Mouse (Mus musculus): ENCODE results near the gene Edil3. TPM values are rescaled to one million over a fixed set of nuclear protein-coding genes. Genes with fewer than 3 reads are reported as not detected.

Gene Edil3
- polyA plus RNA-seq, 1 experiment from 2014 or later: 2.7 TPM

DNA sequence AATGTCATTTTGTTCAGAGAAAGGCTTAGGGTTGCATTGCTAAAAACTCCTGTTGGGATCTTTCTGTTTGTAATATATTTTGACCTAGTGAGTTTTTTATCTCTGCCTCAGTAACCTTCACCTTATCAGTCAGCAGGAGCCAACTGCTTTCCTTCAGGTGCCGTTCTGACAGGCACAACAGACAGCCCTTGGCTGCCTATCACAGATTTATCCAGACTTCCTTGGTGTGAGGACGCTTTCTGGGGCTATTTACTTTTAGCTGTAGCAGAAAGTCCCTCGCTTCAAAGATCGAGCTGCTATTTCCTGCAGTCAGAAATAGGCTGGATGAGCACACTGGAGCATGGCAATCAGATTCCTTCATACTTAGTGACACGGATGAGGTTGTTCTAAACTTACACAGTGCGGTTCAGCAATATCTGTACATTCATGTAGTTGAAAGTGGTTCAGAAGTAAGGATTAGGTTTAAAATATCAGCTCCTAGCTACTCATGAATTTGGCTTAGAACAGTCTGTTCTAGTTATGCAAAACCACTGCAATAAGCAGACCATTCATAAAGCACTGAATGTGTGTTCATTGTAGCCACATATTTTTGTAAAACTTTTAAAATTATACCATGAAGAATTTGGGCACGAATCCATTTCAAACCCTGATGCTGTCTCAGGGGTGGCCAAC is 514.8 kb downstream of the Edil3 start:
- H3K9me3 ChIP-seq (ENCODE audit: control insufficient read depth, low read length): no peaks in the 10 kb centered on the region
- no peaks in the 10 kb centered on the region for H3K36me3 ChIP-seq (ENCODE audit: control insufficient read depth, insufficient read depth, low read length)
- 30% methylated on average over 7 of the region's 7 CpGs for WGBS
- H3K4me3 ChIP-seq (ENCODE audit: low read depth, low read length): no peak overlapping the region
- no peak overlapping the region for H3K9ac ChIP-seq (ENCODE audit: low read depth, low read length)
- H3K4me2 ChIP-seq: no peak overlapping the region
- no peak overlapping the region for H3K27ac ChIP-seq (ENCODE audit: low read depth, low read length)
- H3K4me1 ChIP-seq (replicated peaks; ENCODE audit: control insufficient read depth, insufficient read depth, low read length): no peaks in the 10 kb centered on the region
- ATAC-seq (replicated peaks; ENCODE audit: low FRiP score) (no peak), DNase-seq (ENCODE audit: low spot score) (no peak)
- H3K27me3 ChIP-seq (replicated peaks; ENCODE audit: control insufficient read depth, insufficient read depth, low read length): no peaks in the 10 kb centered on the region

DNA sequence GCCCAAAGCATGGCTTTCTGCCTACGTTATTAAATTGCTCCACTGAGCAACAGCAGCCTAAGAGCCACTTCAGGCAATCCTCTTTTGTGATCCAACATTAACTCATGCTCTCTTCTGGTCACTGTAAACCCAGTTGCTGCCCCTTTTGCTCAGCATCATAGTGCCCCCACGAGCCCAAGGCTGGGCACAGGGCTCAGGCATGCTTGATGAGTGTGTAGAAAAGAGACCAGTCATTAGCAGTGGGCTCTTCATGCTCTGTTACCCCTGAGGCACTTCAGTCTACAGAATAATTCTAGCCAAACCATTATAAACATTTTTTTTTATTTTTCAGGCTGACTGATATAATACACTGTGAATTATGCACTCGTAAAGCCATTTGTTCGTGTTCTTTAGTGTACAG is 517.8 kb downstream of the Edil3 start:
- Histone ChIP-seq H3K27me3 (replicated peaks; ENCODE audit: control insufficient read depth, insufficient read depth, low read length) (no peaks in the 10 kb centered on the region), H3K9ac (ENCODE audit: low read depth, low read length) (no peak overlapping the region), H3K36me3 (ENCODE audit: control insufficient read depth, insufficient read depth, low read length) (no peaks in the 10 kb centered on the region), H3K4me1 (replicated peaks; ENCODE audit: control insufficient read depth, insufficient read depth, low read length) (no peaks in the 10 kb centered on the region), H3K27ac (ENCODE audit: low read depth, low read length) (no peak overlapping the region), H3K4me2 (no peak overlapping the region), H3K9me3 (ENCODE audit: control insufficient read depth, low read length) (no peaks in the 10 kb centered on the region), H3K4me3 (ENCODE audit: low read depth, low read length) (no peak overlapping the region)
- 85% methylated on average over 4 of the region's 4 CpGs for WGBS
- DNase-seq (ENCODE audit: low spot score) (no peak), ATAC-seq (replicated peaks; ENCODE audit: low FRiP score) (no peak)

DNA sequence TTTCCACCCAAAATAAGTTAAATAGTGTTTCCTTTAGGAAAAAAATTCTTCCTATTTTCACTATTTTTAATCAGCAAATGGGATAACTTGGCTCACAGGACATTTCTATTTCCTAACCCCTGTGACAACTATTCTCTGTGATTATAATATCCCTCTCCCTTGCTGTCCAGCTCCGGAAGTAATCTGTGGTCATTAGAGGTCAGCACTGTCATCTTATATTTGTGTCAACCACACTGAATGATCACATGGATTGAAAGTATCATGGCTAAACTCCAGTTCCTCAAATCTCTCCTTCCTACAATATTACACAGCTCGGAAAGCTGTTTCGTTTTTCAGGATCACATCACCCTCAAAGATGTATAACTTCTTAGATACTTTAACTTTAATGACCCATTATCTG is 518.5 kb downstream of the Edil3 start:
- ATAC-seq (replicated peaks; ENCODE audit: low FRiP score) (no peak), DNase-seq (ENCODE audit: low spot score) (no peak)
- H3K4me2 ChIP-seq: no peak overlapping the region
- H3K4me1 ChIP-seq (replicated peaks; ENCODE audit: control insufficient read depth, insufficient read depth, low read length): no peaks in the 10 kb centered on the region
- H3K27me3 ChIP-seq (replicated peaks; ENCODE audit: control insufficient read depth, insufficient read depth, low read length): no peaks in the 10 kb centered on the region
- H3K4me3 ChIP-seq (ENCODE audit: low read depth, low read length): no peak overlapping the region
- no peaks in the 10 kb centered on the region for H3K36me3 ChIP-seq (ENCODE audit: control insufficient read depth, insufficient read depth, low read length)
- WGBS: 83% methylated on average over 3 of the region's 3 CpGs
- H3K9ac ChIP-seq (ENCODE audit: low read depth, low read length): no peak overlapping the region
- H3K27ac ChIP-seq (ENCODE audit: low read depth, low read length): no peak overlapping the region
- no peaks in the 10 kb centered on the region for H3K9me3 ChIP-seq (ENCODE audit: control insufficient read depth, low read length)

GRCm38 (mm10) chr13:89355234-89355633 is 534.0 kb downstream of the Edil3 start:
- Histone ChIP-seq H3K4me3 (ENCODE audit: low read depth, low read length) (no peak overlapping the region), H3K27ac (ENCODE audit: low read depth, low read length) (no peak overlapping the region), H3K27me3 (replicated peaks; ENCODE audit: control insufficient read depth, insufficient read depth, low read length) (no peaks in the 10 kb centered on the region), H3K4me2 (no peak overlapping the region), H3K9me3 (ENCODE audit: control insufficient read depth, low read length) (no peaks in the 10 kb centered on the region), H3K36me3 (ENCODE audit: control insufficient read depth, insufficient read depth, low read length) (no peaks in the 10 kb centered on the region), H3K4me1 (replicated peaks; ENCODE audit: control insufficient read depth, insufficient read depth, low read length) (no peaks in the 10 kb centered on the region), H3K9ac (ENCODE audit: low read depth, low read length) (no peak overlapping the region)
- 64% methylated on average over 3 of the region's 3 CpGs for WGBS
- ATAC-seq (replicated peaks; ENCODE audit: low FRiP score) (no peak), DNase-seq (ENCODE audit: low spot score) (no peak)

DNA sequence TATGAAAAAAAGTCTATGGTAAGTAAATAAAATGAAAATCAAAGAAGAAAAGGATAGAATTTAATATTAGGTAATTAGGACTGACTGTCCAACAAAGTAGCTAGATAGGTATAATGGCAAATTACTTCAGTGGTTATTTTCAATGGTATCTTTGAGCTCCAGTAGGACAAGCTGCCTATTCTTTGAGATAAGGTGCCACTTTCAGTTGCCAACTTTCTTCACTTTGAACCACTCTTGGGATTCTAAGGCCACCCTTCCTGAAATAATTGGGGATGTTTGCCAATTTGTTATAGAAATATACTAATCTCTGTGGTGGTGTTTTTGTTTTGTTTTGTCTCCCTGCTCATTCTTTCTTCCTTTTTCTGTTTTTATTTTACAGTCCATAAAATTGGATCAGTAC is 537.1 kb downstream of the Edil3 start:
- no peak for DNase-seq (ENCODE audit: low spot score)
- Histone ChIP-seq H3K4me3 (ENCODE audit: low read depth, low read length) (no peak overlapping the region), H3K9me3 (ENCODE audit: control insufficient read depth, low read length) (no peaks in the 10 kb centered on the region), H3K36me3 (ENCODE audit: control insufficient read depth, insufficient read depth, low read length) (no peaks in the 10 kb centered on the region), H3K9ac (ENCODE audit: low read depth, low read length) (no peak overlapping the region), H3K27me3 (replicated peaks; ENCODE audit: control insufficient read depth, insufficient read depth, low read length) (no peaks in the 10 kb centered on the region), H3K4me1 (replicated peaks; ENCODE audit: control insufficient read depth, insufficient read depth, low read length) (no peaks in the 10 kb centered on the region), H3K4me2 (no peak overlapping the region), H3K27ac (ENCODE audit: low read depth, low read length) (no peak overlapping the region)
- no peak for ATAC-seq (replicated peaks; ENCODE audit: low FRiP score)

- no peak for ATAC-seq (replicated peaks; ENCODE audit: low FRiP score)
- Histone ChIP-seq H3K4me3 (ENCODE audit: low read depth, low read length) (no peak overlapping the region), H3K27me3 (replicated peaks; ENCODE audit: control insufficient read depth, insufficient read depth, low read length) (no peaks in the 10 kb centered on the region), H3K27ac (ENCODE audit: low read depth, low read length) (no peak overlapping the region), H3K4me1 (replicated peaks; ENCODE audit: control insufficient read depth, insufficient read depth, low read length) (no peaks in the 10 kb centered on the region), H3K4me2 (no peak overlapping the region), H3K9me3 (ENCODE audit: control insufficient read depth, low read length) (no peaks in the 10 kb centered on the region), H3K9ac (ENCODE audit: low read depth, low read length) (no peak overlapping the region), H3K36me3 (ENCODE audit: control insufficient read depth, insufficient read depth, low read length) (no peaks in the 10 kb centered on the region)
- WGBS: 77% methylated on average over 4 of the region's 4 CpGs
- DNase-seq (ENCODE audit: low spot score): no peak
Measured at GRCm38 (mm10) chr13:89362274-89362673, 541.0 kb downstream of the Edil3 start.

GRCm38 (mm10) chr13:89371253-89371652 is 550.0 kb downstream of the Edil3 start:
- H3K9me3 ChIP-seq (ENCODE audit: control insufficient read depth, low read length): no peaks in the 10 kb centered on the region
- H3K27me3 ChIP-seq (replicated peaks; ENCODE audit: control insufficient read depth, insufficient read depth, low read length): no peaks in the 10 kb centered on the region
- H3K9ac ChIP-seq (ENCODE audit: low read depth, low read length): no peak overlapping the region
- H3K27ac ChIP-seq (ENCODE audit: low read depth, low read length): no peak overlapping the region
- no peak overlapping the region for H3K4me3 ChIP-seq (ENCODE audit: low read depth, low read length)
- H3K36me3 ChIP-seq (ENCODE audit: control insufficient read depth, insufficient read depth, low read length): no peaks in the 10 kb centered on the region
- H3K4me1 ChIP-seq (replicated peaks; ENCODE audit: control insufficient read depth, insufficient read depth, low read length): no peaks in the 10 kb centered on the region
- DNase-seq (ENCODE audit: low spot score) (no peak), ATAC-seq (replicated peaks; ENCODE audit: low FRiP score) (no peak)
- no peak overlapping the region for H3K4me2 ChIP-seq

DNA sequence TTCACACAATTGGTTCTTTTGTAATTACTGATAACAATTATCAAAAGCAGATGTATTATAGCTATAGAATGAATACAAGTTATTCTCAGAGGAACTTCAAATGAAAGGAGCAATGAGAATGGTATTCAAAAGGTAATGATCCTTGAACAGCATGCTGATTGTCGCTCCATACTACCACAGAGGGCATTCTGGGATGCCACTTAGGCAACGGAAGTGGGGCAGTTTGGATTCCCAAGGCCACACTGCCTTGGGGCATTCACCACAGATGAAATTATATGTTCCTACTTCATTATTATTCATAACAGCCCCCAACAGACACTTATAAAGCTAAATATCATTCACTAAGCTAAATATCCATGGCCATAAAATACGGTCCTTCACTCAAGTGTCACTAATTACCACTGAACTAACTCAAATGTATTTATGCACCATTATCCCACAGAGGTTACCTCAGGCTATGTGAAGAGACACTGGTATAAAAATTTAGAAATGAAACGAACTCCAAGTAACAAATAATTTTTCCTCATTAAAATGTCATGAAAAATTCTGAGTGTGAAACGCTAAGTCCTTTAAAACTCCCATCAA is 550.5 kb downstream of the Edil3 start:
- H3K27me3 ChIP-seq (replicated peaks; ENCODE audit: control insufficient read depth, insufficient read depth, low read length): no peaks in the 10 kb centered on the region
- H3K4me3 ChIP-seq (ENCODE audit: low read depth, low read length): no peak overlapping the region
- no peak overlapping the region for H3K4me2 ChIP-seq
- no peak for ATAC-seq (replicated peaks; ENCODE audit: low FRiP score)
- no peak overlapping the region for H3K27ac ChIP-seq (ENCODE audit: low read depth, low read length)
- H3K36me3 ChIP-seq (ENCODE audit: control insufficient read depth, insufficient read depth, low read length): no peaks in the 10 kb centered on the region
- no peaks in the 10 kb centered on the region for H3K4me1 ChIP-seq (replicated peaks; ENCODE audit: control insufficient read depth, insufficient read depth, low read length)
- H3K9ac ChIP-seq (ENCODE audit: low read depth, low read length): no peak overlapping the region
- 84% methylated on average over 5 of the region's 5 CpGs for WGBS
- no peaks in the 10 kb centered on the region for H3K9me3 ChIP-seq (ENCODE audit: control insufficient read depth, low read length)
- DNase-seq (ENCODE audit: low spot score): no peak

Measured in liver, embryonic 11.5 days (tissue).